Mouse (Mus musculus) urinary bladder, adult 2 months (tissue): ENCODE measurements around the gene Slc35c2. TPM values are rescaled to one million over a fixed set of nuclear protein-coding genes. Genes with fewer than 3 reads are reported as not detected.

Experiments used
- DNase-seq: peaks from one replicate; pipeline ENCODE4 v3.0.0; 2022; ENCODE audit warnings: low spot score
- polyA plus RNA-seq: library from polyadenylated mRNA; depleted of rRNA; stranded (reverse); fragments of >200 nt; gene quantifications from 2 replicates; pipeline ENCODE4 v1.2.3, GENCODE M21; 2012

Slc35c2 gene
- polyA plus RNA-seq, 1 experiment = 36.0 TPM

- DNase-seq = no peak
Observed at GRCm38 (mm10) chr2:165275124-165275640, 12.5 kb downstream of the Slc35c2 start.

- no peak for DNase-seq
Observed at GRCm38 (mm10) chr2:165273589-165273988, 14.1 kb downstream of the Slc35c2 start.

GRCm38 (mm10) chr2:165271326-165271725, 16.3 kb downstream of the Slc35c2 start:
- no peak for DNase-seq

DNA sequence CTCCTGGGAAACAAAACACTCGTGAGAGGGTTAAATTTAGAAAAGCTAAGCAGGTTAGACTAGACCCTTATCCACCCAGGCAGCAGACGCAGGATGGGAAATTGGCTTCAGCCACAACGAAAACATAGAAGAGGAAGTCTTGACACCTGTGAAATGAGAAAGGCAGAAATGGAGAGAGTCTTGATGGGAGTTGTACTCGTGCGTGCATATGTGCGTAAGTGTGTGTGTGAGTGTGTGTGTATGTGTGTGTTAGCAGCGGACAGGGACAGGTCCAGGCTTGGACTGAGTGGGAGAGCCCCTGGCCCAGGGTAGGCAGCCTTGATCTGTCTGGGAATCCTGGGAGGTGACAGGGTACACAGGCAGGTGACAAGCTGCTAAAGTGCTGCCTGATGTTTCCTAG, 16.8 kb downstream of the Slc35c2 start:
- no peak for DNase-seq

DNA sequence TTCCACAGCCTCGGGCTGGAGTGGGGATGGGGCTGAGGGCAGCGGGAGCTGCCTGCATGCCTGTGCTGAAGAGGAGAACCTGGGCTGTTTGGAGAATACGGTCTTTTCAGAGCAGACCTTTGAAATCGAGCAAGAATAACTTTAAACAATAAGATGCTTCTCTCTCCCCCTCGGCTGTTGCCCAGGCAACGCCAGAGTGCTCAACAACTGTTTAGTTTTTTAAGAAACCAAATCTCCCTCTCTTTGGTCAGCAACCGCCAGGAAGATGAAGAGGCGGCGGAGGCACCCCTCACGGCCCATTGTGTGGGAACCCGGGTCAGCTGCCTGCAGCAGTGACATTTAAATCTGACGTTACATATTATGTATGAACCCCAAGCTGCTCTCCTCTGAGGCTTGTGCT, 20.9 kb downstream of the Slc35c2 start:
- DNase-seq = no peak

GRCm38 (mm10) chr2:165263861-165264260, 23.8 kb downstream of the Slc35c2 start:
- no peak for DNase-seq

- no peak for DNase-seq
Observed at GRCm38 (mm10) chr2:165262274-165262990, 25.2 kb downstream of the Slc35c2 start.

- no peak for DNase-seq
Observed at GRCm38 (mm10) chr2:165259859-165260258, 27.8 kb downstream of the Slc35c2 start.

DNA sequence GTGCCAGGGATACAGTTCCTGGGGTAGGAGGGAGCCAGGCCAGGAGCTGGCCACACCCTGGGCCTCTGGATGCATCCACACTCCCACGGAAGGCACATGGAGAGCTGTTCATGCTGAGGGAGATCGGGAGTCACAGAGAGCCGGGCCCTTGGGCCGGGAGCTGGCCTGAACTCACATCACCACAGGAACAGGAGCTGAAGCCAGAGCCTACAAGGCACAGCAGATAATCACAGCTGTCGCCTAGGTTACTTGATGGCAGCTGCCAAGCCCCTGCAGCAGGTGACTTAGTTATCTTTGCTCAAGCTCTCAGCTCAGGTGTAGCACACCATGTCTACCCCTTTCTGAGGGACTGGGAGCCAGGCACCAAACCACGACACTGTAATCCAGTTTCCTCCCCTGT, 29.3 kb downstream of the Slc35c2 start:
- DNase-seq = no peak

DNA sequence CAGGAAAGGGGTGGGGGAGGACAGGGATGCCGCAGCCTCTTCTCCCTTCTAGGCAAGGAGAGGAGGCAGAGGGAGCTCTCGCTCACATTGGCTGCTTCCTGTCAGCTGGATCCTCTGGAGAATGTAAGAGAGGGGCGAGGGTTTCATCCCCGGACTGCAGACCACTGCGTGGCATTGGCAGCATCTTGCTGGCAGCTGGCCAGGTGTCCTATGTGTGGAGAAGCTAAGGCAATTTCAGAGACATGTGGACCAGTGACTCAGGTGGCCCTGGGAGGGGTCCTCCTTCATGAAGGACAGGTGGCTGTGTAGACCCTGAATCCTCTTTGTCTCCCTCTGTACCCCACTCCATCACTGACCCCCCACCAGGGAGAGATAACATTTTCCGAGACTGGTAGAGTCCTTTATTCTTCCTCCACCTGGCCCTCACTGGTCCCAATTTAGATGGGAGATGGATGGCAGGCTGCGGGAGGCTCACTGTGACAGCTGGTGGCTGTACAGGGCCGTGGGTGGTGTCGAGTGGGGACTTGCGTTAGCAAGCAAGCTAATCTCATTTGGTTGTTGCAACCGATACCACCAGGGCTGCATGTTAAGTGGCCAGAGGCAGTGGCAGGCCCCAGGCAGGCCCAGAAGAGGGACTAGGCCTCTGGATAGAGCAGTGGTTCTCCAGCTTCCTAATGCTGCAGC, 30.4 kb downstream of the Slc35c2 start:
- no peak for DNase-seq

DNA sequence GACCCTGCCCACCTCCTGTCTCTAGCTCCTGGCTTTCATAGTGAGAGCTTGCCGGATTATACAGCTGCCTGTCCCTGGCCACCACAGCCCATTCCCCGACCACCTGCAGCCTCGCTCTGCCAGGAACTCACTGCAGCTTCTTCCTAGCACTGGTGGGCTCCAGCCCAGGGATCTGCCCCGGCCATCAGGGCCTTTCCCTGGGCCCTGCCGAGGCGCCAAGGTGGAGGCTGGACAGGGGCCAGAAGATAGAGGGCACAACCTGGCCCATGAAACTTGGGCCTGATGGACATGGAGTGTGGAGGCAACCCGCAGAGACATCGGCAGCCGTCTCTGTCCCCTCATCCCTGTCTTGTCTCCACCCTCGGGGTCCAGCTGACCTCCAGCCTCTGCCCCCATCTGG, 31.5 kb downstream of the Slc35c2 start:
- DNase-seq = no peak

GRCm38 (mm10) chr2:165253867-165254266, 33.8 kb downstream of the Slc35c2 start:
- DNase-seq = no peak

DNA sequence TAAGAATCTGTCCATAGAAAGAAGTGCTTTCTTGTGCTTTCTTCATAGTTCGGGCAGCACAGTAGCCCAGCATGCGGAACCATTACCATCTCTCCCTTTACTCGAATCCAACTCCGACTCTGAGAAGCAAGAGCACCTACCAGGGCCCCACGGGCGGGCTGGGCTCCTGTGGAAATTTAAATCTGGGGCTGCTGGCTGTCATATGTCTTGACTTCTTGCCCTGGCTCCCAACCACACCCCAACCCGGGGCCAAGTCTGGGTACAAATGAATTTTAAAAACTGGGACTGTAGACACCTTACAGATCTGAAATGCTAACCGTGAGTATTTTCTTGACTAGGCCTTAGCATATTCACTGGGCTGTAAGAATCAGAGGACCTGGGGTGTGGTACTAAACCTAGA, 34.4 kb downstream of the Slc35c2 start:
- DNase-seq = no peak

DNA sequence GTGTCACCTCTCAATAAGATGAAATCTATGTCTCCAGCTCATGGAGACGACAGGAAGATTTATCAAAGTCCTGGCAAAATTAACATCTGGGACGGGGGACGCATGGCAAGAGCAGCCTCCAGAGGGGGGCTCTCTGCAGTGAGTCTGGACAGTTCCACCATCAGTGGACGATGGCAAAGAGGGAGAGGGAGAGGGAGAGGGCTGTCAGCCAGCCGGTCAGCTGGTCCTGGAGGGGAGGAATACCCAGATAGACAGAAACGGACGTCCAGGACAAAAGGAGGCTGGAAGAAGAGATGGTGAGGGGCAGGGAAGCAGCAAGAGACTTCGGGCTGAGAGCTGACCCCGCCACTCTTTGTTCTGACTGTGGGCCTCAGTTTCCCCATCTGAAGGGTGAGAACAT, 34.9 kb downstream of the Slc35c2 start:
- DNase-seq = no peak

DNA sequence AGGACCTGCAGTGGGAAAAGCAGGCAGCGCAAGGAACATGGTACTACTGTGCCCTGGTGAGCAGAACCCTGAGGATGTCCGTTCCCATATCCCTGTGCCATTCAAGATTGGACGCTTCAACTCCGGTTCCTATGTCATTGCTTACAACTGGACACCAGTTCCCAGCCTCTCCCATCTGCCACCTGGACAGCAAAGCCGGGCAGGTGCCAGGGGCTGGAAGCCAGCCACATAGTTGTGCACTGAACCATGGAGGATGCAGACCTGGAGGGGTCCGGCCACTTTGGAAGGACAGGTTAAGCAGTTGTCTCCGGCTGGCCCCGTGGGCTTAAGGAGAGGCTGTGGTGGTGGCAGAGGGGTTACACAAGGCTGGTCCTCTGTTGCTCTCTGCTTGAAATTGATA, 35.3 kb downstream of the Slc35c2 start:
- DNase-seq = no peak

GRCm38 (mm10) chr2:165250903-165251302, 36.8 kb downstream of the Slc35c2 start:
- DNase-seq = no peak

DNA sequence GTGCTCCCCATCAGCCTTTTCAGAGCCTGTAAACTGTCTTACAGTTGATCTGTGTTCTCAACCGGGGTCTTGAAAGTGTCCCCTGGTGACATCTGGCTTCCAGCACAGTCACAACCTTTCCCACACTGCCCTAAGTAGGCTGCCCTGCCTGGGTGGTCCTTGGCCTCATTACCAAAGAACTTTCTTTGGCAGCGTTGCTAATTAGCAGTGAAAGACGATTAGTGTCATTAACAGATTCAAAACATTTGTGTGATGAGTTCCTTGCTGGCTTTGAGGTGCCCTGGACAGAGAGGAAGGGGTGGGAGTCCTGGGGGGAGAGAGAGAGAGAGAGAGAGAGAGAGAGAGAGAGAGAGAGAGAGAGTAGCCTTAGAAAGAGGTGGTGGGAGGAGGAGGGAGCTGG, 38.7 kb downstream of the Slc35c2 start:
- DNase-seq = no peak

DNA sequence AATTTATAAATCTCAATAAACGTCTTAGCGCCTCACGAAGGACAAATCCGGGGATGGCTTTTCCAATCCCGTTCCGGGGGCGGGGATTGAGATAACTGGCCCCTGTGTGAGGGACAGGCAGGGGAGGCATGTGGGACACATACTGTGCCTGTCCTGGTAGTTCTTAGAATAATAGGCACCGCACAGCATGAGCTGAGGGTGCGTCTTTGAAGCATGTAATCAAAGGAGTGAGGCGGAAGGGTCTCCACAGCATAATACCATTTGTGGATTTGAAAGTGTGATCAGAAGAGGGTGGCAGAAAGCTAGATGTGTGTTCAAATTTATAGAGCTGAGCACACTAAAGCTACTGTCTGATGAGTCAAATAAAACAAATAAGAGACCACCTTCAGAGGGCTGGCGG, 41.3 kb downstream of the Slc35c2 start:
- DNase-seq = no peak

DNA sequence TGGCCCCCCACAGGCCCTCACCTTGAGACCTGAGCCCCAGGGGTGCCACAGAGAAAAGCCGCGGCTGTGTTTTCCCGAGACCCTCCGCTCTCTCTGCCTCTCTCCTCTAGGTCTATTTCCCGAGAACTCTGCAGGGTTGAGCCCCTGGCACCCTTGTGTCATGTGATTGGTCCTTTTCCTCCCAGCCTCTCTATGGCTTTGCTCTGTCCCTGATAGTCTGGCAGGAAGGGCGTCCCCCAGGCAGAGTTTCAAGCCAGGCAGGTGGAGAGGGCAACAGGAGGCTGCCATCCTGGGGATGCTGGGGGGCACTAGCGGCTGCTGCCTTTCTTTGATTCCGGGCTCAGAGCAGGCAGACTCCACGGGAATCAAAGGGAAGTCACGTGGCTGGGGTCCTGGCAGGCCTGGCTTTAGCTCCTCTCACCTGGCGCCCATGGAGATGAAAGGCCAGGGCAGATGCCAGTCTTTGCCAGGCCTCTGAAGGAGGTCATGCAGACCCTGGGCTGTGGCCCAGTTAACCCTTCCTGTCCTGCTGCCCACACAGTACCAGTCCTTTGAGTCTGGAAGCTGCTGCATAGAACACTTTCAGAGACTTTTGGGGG, 44.4 kb downstream of the Slc35c2 start:
- no peak for DNase-seq

DNA sequence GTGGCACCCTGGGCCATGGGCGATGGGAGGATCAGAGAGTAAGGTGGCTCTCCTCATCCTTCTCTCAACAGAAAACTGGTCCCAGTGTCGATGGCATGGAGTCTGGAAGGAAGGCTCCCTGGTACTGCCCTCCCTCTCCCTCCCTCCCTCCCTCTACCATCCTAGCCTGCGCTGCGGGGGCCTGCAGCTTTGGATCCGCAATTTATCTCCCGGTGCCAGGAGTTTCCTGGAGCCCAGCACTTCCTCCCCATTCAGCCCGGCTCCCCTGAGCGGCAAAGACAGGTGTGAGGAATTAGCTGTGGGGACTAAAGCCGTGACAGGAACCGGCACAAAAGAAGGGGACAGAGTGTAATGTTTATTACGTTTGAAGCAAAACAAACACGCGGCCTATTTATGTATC, 45.1 kb downstream of the Slc35c2 start:
- DNase-seq = no peak

DNA sequence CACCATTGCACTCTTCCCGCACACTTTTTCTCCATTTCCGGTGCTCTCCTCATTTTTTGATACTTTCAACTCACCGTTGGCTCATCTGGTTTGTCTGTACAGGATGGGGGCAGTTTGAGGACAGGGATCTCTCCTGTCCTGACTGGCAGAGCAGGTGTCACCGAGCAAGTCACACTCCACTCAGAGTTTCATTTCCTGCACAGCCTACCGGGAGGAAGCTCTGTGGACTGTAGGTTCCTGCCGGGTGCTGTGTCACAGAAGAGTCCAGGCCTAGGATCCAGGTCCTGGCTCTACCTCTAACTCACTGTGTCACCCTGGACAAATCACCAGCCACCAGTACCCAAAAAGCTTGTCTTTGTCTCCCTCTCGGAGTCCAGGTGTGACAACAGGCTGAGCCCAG, 45.9 kb downstream of the Slc35c2 start:
- no peak for DNase-seq

DNA sequence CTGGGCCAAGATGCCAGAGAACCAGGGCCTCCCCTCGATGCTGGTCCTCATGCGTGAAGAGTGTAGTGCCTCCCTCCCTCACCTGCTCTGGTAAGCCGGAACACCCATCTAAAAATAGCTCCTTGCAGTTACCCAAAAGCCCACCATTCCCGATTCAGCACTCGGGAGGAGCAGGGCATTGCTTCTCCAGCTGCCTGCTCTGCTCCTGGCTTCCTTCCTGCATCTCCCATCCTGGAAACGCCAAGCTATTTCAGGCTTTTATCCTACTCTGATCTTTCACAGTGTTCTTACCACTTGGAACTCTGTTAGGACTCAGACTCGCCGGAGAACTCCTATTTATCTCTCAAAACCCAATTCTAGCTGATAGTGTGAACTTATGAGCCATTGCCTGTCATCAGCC, 47.3 kb downstream of the Slc35c2 start:
- DNase-seq = no peak

GRCm38 (mm10) chr2:165239533-165240144, 48.0 kb downstream of the Slc35c2 start:
- DNase-seq = no peak
